Mouse (Mus musculus) embryonic fibroblast, embryonic 13.5 days (primary cell): ENCODE data around the gene Cr1l.

Source experiments
- CTCF ChIP-seq: IDR thresholded peaks from 2 replicates; pipeline ENCODE4 v1.5.1; 2011; ENCODE audit warnings: mild to moderate bottlenecking, control low read depth, low read length, moderate library complexity, borderline replicate concordance; ENCODE audit not compliant: insufficient read depth
- POLR2A ChIP-seq: IDR thresholded peaks from 2 replicates; pipeline ENCODE4 v1.6.1; 2011; ENCODE audit warnings: low read depth, mild to moderate bottlenecking, control low read depth, low read length, moderate library complexity

DNA sequence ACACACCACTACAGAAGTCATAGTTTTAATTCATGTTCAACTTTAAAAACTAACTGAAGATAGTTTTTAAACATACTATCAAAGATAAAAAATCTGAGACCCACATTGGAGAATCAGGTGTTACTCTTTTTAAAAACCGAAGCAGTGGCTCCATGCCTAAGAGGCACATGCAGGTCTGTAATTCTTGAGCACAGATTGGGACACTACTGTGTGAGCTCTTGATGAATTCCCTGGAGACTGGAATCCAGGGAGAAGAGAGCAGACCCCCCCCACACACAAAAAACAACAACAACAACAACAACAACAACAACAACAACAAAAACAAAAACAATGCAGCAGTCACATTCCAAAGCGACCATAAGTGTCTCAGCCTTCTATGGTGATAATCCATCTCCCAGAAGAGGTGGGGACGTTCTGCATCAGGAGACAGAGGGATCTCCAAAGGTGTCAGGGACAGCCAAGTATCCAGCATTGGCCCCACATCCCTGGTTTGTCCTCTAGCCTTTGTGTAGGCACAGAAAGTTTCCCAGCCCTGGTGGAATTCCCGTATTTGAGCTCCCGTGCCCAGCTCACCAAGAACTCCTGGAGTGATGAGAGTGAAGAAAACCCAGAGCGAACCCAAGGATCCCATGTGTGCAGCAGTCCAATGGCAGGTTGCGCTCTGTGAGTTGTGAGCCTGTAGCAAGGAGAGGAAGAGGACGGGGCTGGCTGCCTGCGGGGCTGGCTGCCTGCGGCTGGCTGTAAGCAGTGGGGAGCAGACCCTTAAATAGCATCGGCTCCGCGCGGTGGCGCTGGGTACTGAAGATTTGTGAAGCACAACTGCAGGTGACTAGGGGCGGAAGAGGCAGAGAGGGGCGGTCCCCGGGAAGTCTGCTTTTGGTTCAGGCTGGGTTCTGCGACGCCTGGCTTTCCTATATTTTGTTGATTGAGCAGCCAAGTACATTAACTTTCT lies 44.9 kb upstream of the Cr1l start, which contains the start of gene Cr2:
- TF ChIP-seq CTCF (no peak), POLR2A (no peak)
